Mouse (Mus musculus) embryo, embryonic 9.5 days (tissue): Measurements from ENCODE around the gene Prss33.

Experiments used
- DNase-seq: peaks from one replicate; pipeline ENCODE4 v3.0.0-alpha.2; 2017; ENCODE audit errors: extremely low spot score

Prss33 gene

DNA sequence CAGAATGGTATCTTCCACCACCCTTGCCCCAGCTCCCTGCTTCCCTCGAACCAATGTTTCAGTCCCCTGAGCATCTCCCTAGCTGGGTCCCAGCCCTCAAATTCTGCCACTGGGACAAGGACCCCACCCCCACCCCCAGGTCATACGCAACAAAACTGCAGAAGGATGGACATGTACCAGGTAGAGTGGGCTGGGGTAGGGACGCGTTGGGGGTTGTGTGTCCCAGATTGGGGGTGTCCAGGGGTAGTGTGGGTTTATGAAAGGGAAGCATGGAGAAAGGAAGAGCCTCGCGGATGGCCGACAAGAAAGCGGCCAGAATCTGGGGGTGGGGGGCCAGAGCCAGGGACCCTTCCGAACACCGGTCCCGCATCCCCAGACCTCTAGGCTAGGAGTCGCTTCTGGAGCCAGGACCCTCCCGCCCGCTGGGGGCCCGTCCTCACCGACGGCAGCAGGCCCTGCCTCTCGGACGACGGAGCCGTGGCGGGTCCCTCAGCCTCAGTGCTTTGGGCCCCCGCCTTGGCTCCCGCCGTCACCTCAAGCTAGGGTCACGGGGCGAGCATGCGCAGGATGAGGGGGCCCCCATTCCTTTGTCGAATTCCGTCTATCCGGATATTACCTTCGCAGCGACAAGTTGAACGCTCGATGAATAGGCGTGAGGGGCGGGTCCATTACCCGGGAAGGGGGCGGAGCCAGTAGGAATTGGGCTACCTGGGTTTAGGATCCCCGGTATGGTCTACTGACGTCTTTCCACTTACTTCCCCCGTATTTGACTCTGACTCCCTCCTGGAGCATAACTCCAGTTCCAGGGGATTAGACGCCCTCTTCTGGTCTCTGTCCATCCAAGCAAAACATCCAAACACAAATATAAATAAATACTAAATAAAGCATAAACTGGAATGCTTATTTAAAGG lies 50.0 kb downstream of the Prss33 start, which contains the start of gene Flywch2:
Gene Flywch2, minus strand, starts transcription at position 521 of the 911 bp plus-strand sequence.
- peak; percentile 80 for DNase-seq

- DNase-seq: no peak
These were observed 52.5 kb downstream of the Prss33 start for GRCm38 (mm10) chr17:23783352-23783751.
